Mouse (Mus musculus) megakaryocyte, embryonic 14.5 days (primary cell): ENCODE measurements at regions not wholly inside any gene's neighbourhood (a gene's known extent, or its start where the extent isn't known, plus 50 kb on each side); places are given as distances from the start of the nearest gene placed in this dataset.

Experiments
- FLI1 ChIP-seq: IDR thresholded peaks from 2 replicates; pipeline ENCODE4 v1.6.1; 2012; ENCODE audit warnings: low read length, inconsistent platforms, mixed read lengths
- GATA1 ChIP-seq: IDR thresholded peaks from 3 replicates; pipeline ENCODE4 v1.6.1; 2012; ENCODE audit warnings: mixed read lengths, low read length, inconsistent platforms, borderline replicate concordance

- no peak for TF ChIP-seq GATA1
- TF ChIP-seq FLI1: no peak
These were observed 51.2 kb upstream of the Lclat1 start for GRCm38 (mm10) chr17:73056616-73057015.
